Mouse (Mus musculus) frontal cortex, postnatal 10 days (tissue): ENCODE measurements around the gene Gm27029.
A peak's percentile ranks its signal among the peaks of the same experiment; 100 is the strongest.
"Not testable (repeated sequence)": the region's sequence is repeated elsewhere in the genome, so short reads cannot be mapped to it uniquely, and the experiment has no call there.

Experiments
- DNase-seq, 2 experiments: peaks; one replicate each; pipeline ENCODE4 v3.0.0; 2022; ENCODE audit warnings: low spot score in 2 of 2, mixed read lengths in 1 of 2

The Gm27029 gene

DNA sequence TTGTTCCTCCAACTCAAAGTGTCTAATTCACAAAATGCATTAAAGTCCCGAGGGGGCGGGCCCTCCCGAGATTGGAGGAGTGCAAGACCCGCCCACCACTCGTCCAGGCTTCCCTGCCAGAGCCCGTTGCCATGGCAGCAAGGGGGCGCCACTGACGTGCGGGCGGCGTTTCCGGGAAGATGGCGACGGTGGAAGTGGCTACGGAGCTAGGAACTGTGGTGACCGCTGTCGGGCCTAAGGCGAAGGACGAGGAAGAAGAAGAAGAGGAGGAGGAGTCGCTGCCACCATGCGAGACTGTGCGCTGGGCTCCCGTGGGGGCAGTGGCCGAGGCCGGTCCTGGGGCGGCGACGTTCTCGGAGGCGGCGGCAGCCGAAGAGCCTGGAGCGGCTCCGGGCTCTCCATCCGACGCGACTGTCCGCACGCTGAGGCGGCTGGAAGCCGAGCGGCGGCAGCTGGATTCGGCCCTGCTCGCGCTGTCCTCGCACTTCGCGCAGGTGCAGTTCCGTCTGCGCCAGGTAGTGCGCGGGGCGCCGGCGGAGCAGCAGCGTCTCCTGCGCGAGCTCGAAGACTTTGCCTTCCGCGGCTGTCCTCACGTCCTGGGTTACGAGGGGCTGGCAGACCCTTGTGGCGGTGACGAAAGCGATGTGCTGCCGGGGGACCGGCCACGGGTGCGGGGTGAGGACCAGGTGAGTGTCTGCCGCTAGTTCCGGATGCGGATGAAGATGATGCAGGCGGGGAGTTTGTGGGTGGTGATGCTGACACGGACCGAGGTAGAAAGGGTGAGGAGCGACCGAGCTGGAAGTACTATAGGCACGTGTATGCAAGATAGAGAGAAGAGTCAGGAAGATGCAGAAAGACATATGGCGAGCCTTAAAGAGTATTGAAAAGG, 573 bp upstream of the Gm27029 start, which contains the start of the genes Rundc1 and Ptges3l:
Rundc1 (plus strand) TSS at position 161 of the 889 bp plus-strand sequence.
Ptges3l (minus strand) TSS at position 409 of the 889 bp plus-strand sequence.
- DNase-seq, result peak; percentile 94 to 98

DNA sequence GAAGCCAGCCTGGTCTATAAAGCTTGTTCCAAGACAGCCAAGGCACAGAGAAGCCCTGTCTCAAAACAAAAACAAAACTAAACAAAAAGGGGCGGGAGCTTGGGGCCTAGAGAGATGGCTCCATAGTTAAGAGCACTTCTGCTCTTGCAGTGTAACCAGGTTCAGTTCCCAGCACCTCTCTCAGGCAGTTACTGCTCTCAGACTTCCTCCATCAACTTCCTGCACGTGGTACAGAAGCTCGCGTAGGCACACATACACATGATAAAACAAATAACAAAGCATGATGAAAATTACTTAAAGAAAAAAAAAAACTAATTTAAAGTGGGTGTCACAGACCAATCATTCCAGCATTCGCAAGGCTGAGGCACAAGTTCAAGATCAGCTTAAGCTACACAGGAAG, 4.4 kb downstream of the Gm27029 start:
- no peak for DNase-seq

DNA sequence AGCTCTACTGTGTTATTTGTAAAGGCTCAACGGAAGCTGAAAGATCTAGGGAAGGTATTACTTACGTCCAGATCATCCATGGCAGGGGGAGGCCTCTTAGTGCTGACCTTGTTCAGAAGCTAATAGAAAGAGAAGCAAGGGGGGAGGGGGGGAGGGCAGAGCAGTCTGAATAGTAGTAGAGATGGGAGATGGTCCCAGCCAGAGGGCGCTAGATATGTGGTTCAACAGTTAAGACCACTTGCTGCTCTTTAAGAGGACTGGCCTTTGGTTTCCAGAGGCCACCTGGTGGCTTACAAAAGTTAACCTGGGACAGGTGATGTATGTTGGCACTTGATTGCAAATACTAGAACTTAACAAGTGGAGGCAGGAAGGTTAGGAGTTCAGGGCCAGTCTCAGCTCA, 5.0 kb downstream of the Gm27029 start:
- no peak for DNase-seq

- peak; percentile 32 to 55 for DNase-seq
Observed at GRCm38 (mm10) chr11:101418991-101419390, 5.6 kb downstream of the Gm27029 start.

GRCm38 (mm10) chr11:101417101-101417855, 7.3 kb downstream of the Gm27029 start, which contains the start of gene Aarsd1:
TSS of gene Aarsd1 (minus strand) at chr11:101417615.
- peak; percentile 71 to 86 for DNase-seq

GRCm38 (mm10) chr11:101416433-101417100, 8.0 kb downstream of the Gm27029 start:
- DNase-seq, result no peak

DNA sequence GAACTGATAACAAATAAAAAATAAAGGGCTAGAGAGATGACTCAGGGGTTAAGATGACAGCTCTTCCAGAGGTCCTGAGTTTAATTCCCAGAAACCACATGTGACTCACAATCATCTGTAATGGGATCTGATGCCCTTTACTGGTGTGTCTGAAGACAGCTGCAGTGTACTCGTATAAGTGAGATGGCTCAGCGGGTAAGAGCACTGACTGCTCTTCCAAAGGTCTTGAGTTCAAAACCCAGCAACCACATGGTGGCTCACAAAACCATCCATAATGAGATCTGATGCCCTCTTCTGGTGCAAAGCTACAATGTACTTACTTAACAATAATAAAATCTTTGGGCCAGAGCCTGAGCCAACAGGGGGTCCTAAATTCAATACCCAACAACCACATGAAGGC, 9.3 kb downstream of the Gm27029 start:
- no peak for DNase-seq

DNA sequence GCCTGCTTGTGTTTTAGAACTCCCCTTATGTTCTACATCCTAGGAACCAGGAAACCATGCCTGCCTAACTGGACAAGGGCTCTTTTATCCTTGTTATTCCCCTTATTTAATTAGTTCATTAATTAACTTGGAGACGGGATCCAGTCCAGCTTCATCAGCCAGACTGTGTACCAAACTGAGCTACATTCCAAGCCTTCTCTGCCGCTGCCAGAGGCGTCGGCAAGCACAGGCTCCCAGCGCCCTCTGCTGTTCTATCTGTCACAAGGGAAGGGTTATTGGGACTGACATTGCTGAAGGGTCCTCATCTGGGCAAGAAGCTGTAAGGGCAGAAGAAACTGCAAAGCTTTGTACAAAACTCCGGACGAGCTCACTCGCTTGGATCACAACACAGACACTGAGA, 29.5 kb downstream of the Gm27029 start:
- DNase-seq, result peak; percentile 40 to 69

DNA sequence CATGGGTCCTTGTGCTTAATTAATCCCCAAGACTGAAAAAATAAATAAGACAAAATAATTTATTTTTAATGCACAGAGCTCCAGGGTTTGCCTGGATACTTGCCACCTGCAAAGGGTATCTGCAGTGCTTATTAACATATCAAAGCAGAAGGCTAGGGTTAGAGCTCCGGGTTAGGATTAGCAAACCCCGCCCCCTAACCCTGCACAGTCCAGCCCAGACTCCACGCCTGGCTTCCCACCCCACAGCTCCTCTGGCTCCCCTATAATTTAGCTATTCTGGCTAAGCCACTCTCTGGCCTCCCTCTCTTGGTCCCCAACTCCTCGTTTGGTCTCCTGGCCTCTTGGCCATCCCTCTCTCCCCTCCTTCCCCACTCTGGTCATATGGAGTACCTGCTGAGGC, 42.8 kb downstream of the Gm27029 start:
- no peak for DNase-seq

- DNase-seq, result no peak
Observed at GRCm38 (mm10) chr11:101378926-101379325, 45.7 kb downstream of the Gm27029 start.

- DNase-seq, result not testable (repeated sequence)
Observed at GRCm38 (mm10) chr11:101378196-101378595, 46.4 kb downstream of the Gm27029 start.

- DNase-seq, result no peak
Observed at GRCm38 (mm10) chr11:101374421-101374938, 50.1 kb downstream of the Gm27029 start.

DNA sequence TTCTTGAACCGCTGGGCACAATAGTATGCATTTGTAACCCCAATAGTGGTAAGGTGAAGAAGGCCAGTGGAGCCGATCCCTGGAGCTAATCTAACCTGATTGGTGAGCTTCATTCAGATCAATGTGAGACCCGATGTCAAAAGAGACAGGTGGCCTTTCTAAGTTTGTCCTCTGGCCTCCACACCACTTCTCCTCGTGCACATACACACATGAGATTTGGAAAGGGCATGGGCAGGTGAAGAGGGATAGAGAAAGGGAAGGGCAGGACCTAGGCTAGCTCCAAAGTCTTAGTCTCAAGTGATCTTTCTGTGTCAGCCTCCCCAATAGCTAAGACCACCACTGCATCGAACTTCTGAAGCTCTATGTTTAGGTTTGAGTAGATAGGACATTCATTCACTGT, 54.5 kb downstream of the Gm27029 start:
- DNase-seq, result no peak

DNA sequence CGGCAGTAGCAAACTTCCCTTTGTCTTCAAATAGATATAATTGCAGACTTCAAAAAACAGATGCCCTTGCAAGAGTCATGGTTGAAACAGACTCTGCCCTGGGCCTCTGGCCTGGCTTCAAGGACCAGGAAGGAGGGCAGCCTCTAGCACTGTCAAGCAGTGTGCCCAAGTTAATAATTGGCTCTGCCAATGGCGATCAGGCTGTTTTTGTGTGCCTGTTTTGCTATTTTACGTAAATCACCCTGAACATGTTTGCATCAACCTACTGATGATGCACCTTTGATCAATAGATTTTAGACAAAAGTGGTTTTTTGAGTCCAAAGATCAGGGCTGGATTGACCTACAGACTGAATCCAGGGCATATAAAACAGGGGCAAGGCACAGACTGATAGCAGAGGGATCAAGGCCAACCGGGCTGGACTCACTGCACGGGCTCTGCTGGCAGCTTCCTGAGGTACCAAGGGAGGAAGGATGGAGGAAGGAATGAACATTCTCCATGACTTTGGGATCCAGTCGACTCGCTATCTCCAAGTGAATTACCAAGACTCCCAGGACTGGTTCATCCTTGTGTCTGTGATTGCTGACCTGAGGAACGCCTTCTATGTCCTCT, 57.2 kb downstream of the Gm27029 start, which contains the start of gene G6pc:
G6pc (plus strand) TSS at position 236 of the 610 bp plus-strand sequence.
- no peak for DNase-seq

DNA sequence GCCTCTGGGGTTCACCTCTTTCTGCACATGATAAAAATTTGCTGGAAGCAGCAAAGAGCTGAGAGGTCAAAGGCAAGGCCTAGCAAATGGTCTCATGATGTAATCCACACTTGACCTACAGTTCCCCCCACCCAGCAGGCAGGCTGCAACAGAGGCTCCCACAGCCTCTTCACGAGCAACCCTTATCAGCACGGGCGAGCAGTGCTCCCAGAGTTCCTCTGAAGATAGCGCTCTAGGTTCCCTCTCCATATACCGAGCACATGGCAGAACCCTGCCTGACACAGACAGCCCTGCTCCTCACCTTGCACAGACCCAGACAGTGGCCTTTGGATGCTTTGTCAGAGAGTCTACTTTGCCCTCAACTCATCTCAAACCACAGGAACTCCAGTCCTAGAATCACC, 60.1 kb downstream of the Gm27029 start:
- DNase-seq, result no peak

- no peak for DNase-seq
Observed at GRCm38 (mm10) chr11:101360651-101361113, 63.9 kb downstream of the Gm27029 start.

DNA sequence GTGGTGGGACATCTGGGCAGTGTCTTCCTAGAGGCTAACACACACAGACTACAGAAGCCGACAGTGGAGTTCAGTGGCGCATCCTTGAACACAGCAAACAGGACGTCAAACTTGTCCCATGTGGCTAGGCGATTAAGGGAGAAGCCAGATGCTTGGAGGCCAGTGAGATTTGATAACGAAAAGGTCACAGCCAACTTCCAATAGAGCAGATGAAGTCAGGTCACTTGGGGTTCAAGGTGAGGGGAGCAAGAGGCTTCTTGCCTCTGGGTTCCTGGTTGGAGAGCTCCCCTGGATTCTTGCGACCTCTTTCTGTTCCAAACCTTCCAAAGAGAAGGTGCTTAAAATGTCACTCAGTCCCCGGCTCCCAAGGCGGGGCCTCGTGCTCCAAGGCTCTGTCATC, 64.8 kb downstream of the Gm27029 start:
- DNase-seq, result no peak

GRCm38 (mm10) chr11:101357505-101358182, 67.0 kb downstream of the Gm27029 start:
- no peak for DNase-seq
